Mouse (Mus musculus): ENCODE data around the gene Mark2.
A peak's percentile ranks its signal among the peaks of the same experiment; 100 is the strongest.

Gene Mark2

GRCm38 (mm10) chr19:7294098-7294876 is 47.4 kb downstream of the Mark2 start:
- DNase-seq, result no peak

DNA sequence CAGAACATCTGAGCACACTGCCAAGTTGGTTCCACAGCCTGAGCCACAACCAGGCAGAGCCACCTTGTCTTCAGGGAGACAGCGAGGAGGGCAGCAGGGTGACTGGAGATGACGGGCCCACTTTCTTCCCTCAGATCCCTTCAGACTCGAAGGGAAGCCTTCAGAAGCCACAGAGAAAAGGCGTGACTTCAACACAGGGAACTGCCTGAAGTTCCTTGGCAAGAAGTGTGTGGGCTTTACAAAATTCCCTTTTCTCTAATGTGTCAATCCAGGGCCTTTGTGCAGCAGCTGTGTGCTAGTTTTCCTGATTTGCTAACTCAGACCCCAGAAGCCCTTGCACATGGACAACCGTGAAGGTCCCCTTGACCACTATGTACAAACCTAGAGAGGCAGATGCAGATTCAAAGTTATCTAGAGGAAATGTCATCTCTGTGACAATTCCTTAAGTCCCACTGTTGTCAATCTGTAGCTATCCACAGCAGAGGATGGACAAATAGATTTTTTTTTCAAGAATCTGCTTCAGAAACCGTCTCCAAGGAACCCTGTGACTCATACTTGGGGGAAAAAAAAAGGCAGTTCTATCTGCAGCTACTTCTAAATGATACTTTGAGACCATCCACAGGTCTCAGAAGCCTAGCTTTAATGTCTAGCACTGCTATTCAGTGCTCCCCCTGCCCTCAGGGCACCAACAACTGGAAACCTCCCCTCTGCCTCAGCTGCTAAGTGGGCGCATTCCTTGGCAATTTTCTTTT is 49.5 kb downstream of the Mark2 start:
- DNase-seq, result no peak

DNA sequence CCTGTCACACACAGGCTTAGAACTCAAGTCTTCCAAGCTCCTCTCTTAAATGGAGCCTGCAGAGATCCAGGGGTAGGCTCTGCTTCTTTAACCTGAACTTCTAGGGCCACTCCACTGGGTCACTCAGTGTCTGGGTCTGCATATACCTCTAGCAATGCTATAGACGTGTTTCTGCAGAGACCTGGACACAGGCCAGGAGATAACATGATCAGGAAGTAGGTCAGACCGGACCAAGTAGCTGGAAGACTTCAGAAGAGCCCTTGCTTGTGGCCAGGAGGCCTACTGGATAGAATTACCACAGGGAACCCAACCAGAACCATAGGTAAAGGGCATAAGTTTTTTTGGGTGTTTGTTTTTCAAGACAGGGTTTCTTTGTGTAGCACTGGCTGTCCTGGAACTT is 51.9 kb downstream of the Mark2 start:
- no peak for DNase-seq

DNA sequence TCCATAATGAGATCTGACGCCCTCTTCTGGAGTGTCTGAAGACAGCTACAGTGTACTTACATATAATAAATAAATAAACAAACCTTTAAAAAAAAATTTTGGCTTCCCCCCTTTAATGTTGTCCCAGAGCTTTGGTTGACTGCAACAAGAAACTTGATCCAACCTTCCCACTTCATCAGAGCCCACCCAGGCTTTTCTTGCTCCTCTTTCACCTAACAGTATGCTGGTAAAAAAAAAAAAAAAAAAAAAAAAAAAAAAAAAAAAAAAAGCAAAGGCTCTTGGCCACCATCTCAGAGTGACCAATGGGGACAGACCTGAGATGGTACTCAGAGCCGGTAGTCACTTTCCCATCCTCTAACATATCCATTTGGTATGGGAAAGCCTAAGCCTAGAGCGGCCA is 53.4 kb downstream of the Mark2 start:
- DNase-seq, result no peak

DNA sequence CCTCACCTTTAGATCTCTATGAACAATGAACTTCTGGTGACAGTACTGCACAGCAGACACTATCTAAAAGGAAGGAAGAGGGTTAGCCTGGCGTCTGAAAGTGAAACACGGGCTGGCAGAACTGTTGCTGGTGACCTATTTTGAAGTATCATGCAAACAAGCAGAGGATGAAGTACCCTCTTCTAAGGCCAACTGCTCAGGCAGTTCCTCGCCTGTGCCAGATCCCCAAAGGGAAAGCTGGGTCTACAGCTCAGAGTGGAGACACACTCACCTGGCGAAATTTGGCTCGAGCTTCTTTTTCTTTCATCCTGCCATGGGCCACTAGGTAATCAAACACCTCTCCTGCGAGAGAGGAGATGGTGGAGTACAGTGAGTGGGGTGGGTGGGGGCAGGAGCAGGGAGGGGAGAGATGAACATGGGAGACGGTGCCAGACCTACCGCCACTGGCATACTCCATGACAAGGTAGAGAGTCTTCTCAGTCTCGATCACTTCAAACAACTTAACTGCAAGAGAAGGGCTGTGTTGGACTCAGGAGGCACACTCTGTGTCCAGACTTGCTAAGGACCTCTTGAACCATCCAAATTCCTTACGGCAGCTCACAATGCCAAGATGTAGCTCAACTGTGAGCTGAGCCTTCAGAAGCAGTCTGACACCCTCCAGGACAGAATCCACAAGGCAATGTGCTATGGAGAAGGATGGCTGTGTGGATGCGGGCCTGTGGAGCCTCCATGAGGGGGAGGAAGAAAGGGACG is 54.9 kb downstream of the Mark2 start:
- no peak for DNase-seq

DNA sequence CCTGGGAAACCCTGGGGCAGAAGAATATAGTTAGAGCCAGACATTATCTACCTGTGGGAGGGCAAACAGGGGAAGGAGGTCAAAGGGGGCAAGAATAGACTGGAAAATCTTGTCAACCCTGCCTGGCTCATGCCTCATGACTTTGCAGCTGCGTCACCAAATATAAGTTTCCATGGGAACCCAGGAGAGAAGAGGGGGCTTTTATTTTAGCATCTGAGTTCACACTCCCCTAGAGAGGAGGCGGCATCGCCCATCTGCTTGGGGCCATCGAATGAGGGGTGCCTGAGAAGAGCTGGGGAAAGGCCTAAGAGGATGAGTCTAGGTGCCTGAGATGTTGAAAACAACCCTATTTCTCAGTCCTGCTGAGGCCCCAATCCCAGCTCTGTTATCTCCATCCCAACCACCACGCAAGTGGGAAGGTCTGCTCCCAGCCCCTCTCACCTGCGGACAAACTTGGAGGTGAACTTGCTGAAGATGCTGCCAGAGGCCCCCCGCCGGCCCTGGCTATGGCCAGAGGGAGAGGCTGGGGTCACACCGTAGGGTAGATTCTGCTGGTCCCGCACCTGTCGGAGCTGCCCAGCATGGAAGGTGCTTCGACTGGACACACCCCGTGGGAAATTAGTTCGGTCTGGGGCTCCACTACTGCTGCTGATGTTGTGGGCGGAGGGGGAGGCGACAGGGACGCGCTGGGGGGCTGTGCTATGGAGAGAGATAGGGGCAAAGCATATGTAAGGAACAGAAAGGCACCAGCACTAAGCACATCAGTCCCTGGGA is 60.9 kb downstream of the Mark2 start:
- DNase-seq, result no peak

DNA sequence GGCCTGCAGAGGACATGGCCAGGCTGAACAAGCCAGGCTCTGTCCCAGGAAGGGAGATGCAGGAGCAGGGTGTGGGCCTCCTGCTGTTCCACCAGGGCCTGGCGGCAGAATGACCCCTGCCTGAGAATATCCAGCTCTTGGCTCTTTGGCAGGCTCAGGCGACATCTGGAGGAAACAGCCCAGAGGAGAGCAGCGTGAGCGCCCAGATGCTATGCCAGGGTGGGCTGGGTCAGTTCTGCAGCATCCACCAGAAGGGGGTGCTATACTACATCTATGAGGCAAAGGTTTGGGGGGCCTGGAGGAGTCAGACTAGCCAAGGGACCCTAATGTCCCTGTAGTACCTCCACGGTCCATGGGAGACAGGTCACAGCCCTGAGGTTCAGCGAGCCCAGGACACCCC is 62.5 kb downstream of the Mark2 start:
- DNase-seq, result no peak

DNA sequence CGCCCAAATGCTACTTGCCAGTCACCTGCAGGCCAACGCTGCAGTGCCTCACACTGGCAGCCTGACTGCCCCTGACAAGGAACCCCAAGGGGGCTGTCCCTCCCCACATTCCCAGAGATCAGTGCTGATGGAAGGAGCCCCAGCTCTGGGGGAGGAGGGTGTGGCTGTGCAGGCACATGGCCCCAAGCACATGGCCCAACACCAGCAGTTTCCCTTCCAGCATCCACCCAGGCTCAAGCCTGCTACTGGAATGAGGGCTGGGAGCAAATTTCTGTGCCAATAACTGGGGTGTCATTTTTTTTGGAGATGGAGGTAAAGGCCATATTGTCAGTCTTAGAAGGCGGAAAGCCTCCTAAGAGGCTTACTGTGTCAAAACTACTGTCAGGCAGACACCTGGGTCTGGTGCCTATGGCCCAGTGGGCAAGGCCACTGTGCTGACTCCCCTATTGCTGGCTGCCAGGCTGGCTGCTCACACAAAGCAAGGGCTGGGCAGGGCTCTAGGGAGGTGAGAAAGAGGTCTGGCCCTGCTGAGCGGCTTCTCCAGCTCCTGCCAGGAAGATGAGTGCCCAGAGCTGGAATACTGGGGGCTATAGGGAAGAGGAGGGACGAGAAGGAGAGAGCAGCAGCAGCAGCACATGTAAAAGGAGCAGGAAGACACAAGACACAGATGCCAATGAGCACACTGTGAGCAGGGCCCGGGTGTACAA is 63.3 kb downstream of the Mark2 start:
- DNase-seq, result no peak

GRCm38 (mm10) chr19:7276796-7277195 is 64.9 kb downstream of the Mark2 start:
- no peak for DNase-seq

GRCm38 (mm10) chr19:7276053-7276659 is 65.5 kb downstream of the Mark2 start:
- DNase-seq, result no peak

DNA sequence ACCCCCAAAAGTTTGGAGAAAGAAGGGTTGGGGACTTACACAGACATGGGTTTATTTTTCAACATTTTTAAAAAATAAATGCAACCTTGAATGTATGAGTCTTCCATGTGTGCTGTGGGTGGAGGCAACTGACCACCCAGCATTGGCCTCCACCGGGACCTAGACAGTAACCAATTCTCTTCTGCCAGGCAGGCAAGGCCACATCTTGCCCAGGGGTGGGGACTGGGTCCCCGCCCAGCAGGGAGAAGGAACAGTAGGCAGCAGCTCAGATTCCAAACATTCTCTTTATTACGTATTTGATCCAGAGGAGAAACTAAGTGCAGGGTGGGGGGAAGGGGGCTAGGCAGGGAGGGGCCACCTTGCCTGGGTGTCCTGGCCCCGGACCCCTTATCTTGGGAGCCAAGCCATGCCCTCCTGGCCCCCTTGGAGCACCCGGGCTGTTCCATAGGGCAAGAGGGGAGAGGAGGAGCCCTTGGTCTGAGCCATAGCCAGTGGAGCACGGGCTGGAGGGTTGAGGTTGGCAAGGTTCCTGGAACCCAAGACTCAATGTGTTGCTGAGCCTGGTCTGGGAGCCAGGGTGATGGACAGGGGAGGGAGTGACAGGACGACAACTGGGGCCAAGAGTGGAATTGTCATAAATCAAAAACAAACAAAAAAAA is 66.4 kb downstream of the Mark2 start:
- DNase-seq, result peak; percentile 59

DNA sequence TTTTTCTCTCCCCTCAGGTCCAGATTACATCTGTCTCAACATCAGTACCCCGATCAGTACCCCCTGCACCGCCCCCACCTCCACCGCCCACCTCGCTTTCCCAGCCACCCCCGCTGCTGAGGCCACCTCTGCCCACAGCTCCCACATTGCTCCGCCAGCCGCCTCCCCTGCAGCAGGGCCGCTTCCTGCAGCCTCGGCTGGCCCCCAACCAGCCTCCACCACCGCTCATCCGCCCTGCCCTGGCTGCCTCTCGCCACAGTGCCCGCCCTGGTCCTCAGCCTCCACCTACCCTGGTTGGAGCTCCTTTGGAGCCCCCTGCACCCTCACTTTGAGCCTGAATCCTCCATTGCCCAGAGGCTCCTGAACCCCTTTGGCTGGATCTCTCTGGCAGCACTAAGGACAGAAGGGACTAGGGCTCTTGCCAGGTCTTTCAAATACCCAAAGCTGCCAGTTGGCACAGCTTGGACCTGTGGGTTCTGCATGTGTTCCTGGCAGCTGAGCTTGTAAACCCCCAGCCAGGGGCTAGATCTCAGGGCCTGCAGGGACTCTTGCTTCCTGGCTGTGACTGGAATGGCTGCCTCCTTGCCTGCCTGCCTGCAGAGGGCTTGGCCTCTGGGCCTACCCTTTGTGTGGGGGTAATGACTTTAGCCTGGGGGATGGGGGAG is 67.2 kb downstream of the Mark2 start:
- peak; percentile 92 for DNase-seq

DNA sequence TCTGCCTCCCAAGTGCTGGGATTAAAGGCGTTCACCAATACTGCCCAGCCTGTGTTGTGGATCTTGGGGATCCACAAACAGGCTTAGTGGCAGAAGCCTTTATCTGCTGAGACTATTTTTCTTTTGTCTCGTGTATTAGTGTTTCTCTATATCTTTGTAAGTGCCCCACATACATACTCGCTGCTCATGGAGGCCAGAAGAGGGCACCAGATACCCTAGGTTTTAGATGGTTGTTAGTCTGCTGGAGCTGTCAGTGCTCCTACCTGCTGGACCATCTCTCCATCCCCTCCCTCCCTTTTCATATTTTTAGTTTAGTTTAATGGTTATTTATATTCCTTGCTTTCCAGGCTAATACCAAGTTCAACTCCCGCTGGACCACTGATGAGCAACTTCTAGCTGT is 68.2 kb downstream of the Mark2 start:
- no peak for DNase-seq

GRCm38 (mm10) chr19:7269290-7270044 is 72.2 kb downstream of the Mark2 start:
- no peak for DNase-seq

GRCm38 (mm10) chr19:7268722-7269090 is 73.0 kb downstream of the Mark2 start:
- DNase-seq, result peak; percentile 62

GRCm38 (mm10) chr19:7267781-7268721 is 73.6 kb downstream of the Mark2 start:
- no peak for DNase-seq

DNA sequence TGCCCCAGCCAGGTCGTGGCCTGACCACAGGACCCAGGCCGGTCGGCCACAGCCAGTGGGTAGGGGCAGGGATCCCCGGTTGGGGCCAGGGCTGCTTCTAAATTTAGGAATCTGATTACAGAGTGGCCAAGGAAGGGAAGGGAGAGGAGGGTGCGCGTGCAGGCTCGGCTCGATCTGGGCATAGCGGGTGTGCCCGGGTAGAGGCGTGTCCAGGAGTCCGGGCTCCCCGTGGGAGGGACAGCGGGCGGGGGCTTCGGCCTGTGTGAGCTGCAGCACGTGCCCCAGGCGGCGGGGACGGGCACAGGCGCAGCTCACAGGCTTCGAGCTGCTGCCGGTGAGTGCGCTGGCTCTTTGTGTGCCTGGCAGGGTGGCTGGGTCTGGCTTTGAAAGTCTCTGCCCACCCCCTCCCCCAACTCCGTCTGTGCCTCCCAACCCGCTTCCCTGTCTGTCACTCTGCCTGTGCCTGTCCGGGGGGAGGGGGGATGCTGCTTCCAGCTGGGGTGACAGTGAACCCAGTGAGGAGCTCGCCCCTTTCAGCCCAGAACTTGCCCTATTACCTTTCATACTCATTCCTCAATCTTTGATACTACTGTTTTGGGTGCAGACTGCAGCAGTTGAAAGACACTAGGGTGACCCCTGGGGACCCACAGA is 74.4 kb downstream of the Mark2 start, which contains the start of gene Rcor2:
Gene Rcor2 (plus strand): TSS at position 235 of the 651 bp plus-strand sequence.
- peak; percentile 47 for DNase-seq

GRCm38 (mm10) chr19:7266421-7266831 is 75.2 kb downstream of the Mark2 start:
- DNase-seq, result peak; percentile 50

All from cerebellum, adult 9-10 months (tissue).